Mouse (Mus musculus) ES-Bruce4 (cell line): ENCODE measurements at regions not wholly inside any gene's neighbourhood (a gene's known extent, or its start where the extent isn't known, plus 50 kb on each side); places are given as distances from the start of the nearest gene placed in this dataset.

Experiments used
- H3K27ac ChIP-seq: 2 replicates; pipeline ENCODE4 v1.5.1; 2012; ENCODE audit warnings: low read length, inconsistent platforms; ENCODE audit not compliant: insufficient read depth
- H3K27me3 ChIP-seq: 2 replicates; pipeline ENCODE4 v1.6.1; 2012; ENCODE audit warnings: mild to moderate bottlenecking, low read length, inconsistent platforms; ENCODE audit not compliant: control insufficient read depth, poor library complexity, insufficient read depth, severe bottlenecking
- H3K36me3 ChIP-seq: 2 replicates; pipeline ENCODE4 v1.6.1; 2012; ENCODE audit warnings: inconsistent platforms, mild to moderate bottlenecking, low read length, moderate library complexity; ENCODE audit not compliant: control insufficient read depth, poor library complexity, insufficient read depth, severe bottlenecking
- H3K4me1 ChIP-seq: one replicate; pipeline ENCODE4 v1.8.1; 2011; ENCODE audit warnings: low read length; ENCODE audit not compliant: control insufficient read depth, insufficient read depth
- H3K4me3 ChIP-seq: 2 replicates; pipeline ENCODE4 v1.5.1; 2011; ENCODE audit warnings: low read depth, mild to moderate bottlenecking, low read length
- H3K9ac ChIP-seq: 2 replicates; pipeline ENCODE4 v1.6.1; 2012; ENCODE audit warnings: low read depth, mild to moderate bottlenecking, inconsistent platforms; ENCODE audit not compliant: poor library complexity, severe bottlenecking
- H3K9me3 ChIP-seq: replicated peaks from 2 replicates; pipeline ENCODE4 v1.6.1; 2012; ENCODE audit warnings: mild to moderate bottlenecking, low read length, inconsistent platforms; ENCODE audit not compliant: control insufficient read depth, poor library complexity, insufficient read depth, severe bottlenecking
- CTCF ChIP-seq: IDR thresholded peaks from one replicate; pipeline ENCODE4 v1.8.1; 2011; ENCODE audit warnings: low read depth, low read length
- EP300 ChIP-seq: IDR thresholded peaks from 2 replicates; pipeline ENCODE4 v1.6.1; 2011; ENCODE audit warnings: low read depth, low read length; ENCODE audit not compliant: insufficient read depth
- POLR2A ChIP-seq: IDR thresholded peaks from one replicate; pipeline ENCODE4 v1.8.1; 2011; ENCODE audit warnings: low read length; ENCODE audit not compliant: insufficient read depth

DNA sequence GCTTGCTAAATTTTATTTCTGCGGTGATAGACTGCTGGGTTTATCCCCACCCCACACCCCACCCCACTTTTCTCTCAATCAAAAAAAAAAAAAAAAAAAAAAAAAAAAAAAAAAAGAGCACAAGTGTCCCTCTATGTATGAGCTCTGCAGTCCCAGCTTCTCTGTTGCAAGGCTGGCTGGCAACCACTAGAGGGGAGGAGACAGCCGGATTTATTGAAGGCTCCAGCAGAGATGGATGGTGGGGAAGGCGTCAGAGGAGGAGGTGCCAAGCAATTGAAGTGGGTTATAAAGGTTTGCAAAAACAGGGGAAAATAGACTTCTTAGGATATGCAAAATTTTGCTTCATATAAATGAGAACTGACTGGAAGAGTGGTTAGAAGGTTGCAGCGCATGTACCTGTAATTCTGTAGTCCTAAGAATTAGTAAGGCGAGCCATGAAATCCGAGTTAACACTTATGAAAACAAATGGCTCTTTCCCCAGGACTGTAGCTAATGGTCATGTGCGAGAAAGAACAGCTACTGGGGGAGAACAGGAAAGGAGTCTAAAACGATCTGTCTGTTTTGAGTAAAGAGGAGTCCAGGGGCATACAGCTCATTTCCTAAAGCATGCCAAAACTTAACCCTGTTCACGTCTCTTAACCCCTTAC lies 885.1 kb upstream of the Pou3f3 start:
- Histone ChIP-seq H3K27ac (no peak overlapping the region), H3K4me1 (no peaks in the 10 kb centered on the region), H3K36me3 (no peaks in the 10 kb centered on the region), H3K27me3 (no peaks in the 10 kb centered on the region), H3K4me3 (no peak overlapping the region), H3K9ac (no peak overlapping the region), H3K9me3 (no peaks in the 10 kb centered on the region)
- TF ChIP-seq POLR2A (no peak), EP300 (no peak), CTCF (peak; percentile 42)

DNA sequence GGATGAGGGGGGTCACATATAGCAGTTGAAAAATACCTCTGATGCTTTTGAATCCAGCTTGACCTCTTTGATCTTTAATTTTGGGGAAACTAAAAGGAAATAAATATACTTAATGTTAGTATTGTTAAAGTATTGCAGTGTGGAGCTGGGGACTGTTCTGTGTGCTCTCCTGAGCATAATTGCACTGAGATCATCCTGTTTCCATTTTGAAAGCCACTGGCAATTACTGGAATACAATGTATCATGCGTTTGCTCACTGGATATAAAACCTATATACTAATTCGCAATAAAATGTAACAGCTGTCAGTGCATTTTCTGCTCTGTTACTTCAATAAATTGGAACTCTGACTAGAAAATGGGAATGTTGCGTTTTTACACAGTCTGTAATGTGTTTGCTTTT lies 884.4 kb upstream of the Pou3f3 start:
- H3K36me3 ChIP-seq: no peaks in the 10 kb centered on the region
- no peaks in the 10 kb centered on the region for H3K9me3 ChIP-seq
- H3K9ac ChIP-seq: no peak overlapping the region
- no peaks in the 10 kb centered on the region for H3K27me3 ChIP-seq
- TF ChIP-seq POLR2A (no peak), EP300 (no peak), CTCF (no peak)
- no peak overlapping the region for H3K4me3 ChIP-seq
- no peak overlapping the region for H3K27ac ChIP-seq
- no peaks in the 10 kb centered on the region for H3K4me1 ChIP-seq

- Histone ChIP-seq H3K27me3 (no peaks in the 10 kb centered on the region), H3K36me3 (no peaks in the 10 kb centered on the region), H3K9me3 (no peaks in the 10 kb centered on the region), H3K9ac (no peak overlapping the region), H3K4me1 (no peaks in the 10 kb centered on the region), H3K4me3 (no peak overlapping the region), H3K27ac (no peak overlapping the region)
- TF ChIP-seq CTCF: no peak
- TF ChIP-seq POLR2A: no peak
- TF ChIP-seq EP300: no peak
Observed at GRCm38 (mm10) chr1:41812071-41812470, 883.5 kb upstream of the Pou3f3 start.

DNA sequence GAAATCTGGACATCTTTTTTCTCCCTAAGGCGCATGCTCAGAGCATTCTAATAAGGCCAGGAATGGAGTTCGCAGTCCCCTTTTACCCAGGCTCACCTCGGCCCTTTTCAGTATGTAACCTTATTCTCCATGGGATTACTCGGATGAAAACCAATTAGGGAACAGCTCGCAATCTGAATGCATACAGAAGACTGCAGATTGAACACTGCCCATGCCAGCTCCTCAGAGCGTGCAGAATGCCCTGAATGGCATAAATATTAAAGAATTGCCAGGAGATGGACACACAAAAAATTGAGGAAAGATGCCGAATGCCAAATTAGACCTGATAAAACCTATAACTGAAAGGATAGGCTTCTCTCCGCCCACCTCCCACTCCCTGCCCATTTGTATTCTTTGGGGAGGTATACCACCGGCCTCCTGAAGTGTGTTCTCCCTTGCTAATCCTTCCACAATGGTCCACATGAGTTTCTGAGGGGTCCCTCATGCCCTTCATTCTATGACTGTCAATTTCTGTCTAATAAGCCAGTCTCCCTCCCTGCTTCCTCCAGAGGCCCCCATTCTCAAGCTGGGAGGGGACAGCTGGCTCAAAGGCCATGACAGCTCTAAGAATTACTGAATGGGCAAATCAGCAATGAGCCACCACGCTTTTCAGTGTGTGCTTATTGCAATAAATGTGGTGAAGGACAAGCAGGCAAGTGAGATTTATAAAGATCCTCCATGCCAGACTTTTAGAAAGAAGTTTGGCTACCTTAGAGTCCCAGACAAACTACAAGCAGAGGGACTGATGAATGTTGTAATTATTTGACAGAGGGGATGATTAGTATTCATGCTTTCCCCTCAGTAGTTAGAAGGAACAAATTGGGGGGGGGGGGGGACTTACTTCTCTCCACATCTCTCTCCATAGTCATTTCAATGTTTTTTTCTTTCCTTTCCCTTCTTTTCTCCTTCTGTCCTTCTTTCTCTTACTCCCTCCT lies 881.2 kb upstream of the Pou3f3 start:
- Histone ChIP-seq H3K27me3 (no peaks in the 10 kb centered on the region), H3K27ac (no peak overlapping the region), H3K9me3 (no peaks in the 10 kb centered on the region), H3K4me3 (no peak overlapping the region), H3K4me1 (no peaks in the 10 kb centered on the region), H3K36me3 (no peaks in the 10 kb centered on the region), H3K9ac (no peak overlapping the region)
- TF ChIP-seq EP300 (no peak), CTCF (no peak), POLR2A (no peak)

DNA sequence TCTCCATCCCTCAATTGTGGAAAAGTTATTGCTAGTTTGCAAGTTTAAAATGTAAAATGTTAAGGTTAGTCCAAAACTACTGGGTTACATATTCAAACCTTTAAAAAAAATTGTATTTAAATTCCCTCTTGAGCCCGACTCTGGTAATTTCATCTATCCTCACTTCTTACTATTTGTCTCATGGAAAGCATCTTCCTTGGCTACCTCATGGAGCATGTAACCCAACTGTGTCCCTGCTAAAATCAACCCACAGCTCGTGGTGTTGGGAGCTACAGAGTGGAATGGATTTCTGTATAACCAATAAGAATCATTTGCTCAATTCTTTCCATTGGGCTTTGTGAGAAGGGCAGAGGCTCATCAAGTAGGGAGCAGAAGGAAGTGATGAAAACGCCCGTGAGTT lies 880.5 kb upstream of the Pou3f3 start:
- H3K4me3 ChIP-seq: no peak overlapping the region
- H3K4me1 ChIP-seq: no peaks in the 10 kb centered on the region
- no peak overlapping the region for H3K27ac ChIP-seq
- TF ChIP-seq CTCF: no peak
- no peak for TF ChIP-seq EP300
- TF ChIP-seq POLR2A: no peak
- H3K27me3 ChIP-seq: no peaks in the 10 kb centered on the region
- H3K9ac ChIP-seq: no peak overlapping the region
- H3K9me3 ChIP-seq: no peaks in the 10 kb centered on the region
- H3K36me3 ChIP-seq: no peaks in the 10 kb centered on the region

DNA sequence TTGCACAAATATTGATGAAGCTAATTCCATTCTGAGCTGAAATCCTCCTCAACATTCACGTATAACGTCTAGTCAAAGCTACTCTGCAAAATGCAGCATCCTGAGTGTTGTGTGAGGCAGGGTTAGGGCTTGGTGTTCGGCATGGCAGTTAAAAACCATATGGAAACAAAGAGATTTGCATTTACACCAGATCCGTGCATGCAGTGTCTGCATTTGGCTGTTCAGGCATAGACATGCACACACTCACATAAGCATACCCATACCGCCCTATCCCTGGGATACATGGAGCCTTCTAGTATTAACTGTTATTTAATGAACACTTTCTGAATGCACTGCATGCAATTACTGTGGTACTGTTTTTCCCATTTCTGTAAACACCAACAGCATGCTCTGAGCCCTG lies 872.8 kb upstream of the Pou3f3 start:
- Histone ChIP-seq H3K4me3 (no peak overlapping the region), H3K27ac (no peak overlapping the region), H3K4me1 (no peaks in the 10 kb centered on the region), H3K36me3 (no peaks in the 10 kb centered on the region), H3K9ac (no peak overlapping the region), H3K9me3 (no peaks in the 10 kb centered on the region), H3K27me3 (no peaks in the 10 kb centered on the region)
- TF ChIP-seq EP300 (no peak), POLR2A (no peak), CTCF (no peak)
